Mouse (Mus musculus) limb, embryonic 11.5 days (tissue): ENCODE results near the gene Gldc. TPM values are rescaled to one million over a fixed set of nuclear protein-coding genes. Genes with fewer than 3 reads are reported as not detected.

ENCODE experiments used
- ATAC-seq: fragments of 200-750 bp; cut with Nextera tagmentation; 2 replicates; pipeline ENCODE4 v1.8.0; 2017; ENCODE audit warnings: low read depth; ENCODE audit not compliant: insufficient number of reproducible peaks, low FRiP score, low TSS enrichment
- DNase-seq: peaks from one replicate; pipeline ENCODE4 v3.0.0-alpha.2; 2015; ENCODE audit warnings: low spot score
- H3K27ac ChIP-seq: fragments of 300-500 bp; sonication (generic); replicated peaks from 2 replicates; pipeline ENCODE4 v1.5.1; 2014; ENCODE audit warnings: low read depth, mild to moderate bottlenecking, low read length
- H3K27me3 ChIP-seq: fragments of 300-500 bp; sonication (generic); 2 replicates; pipeline ENCODE4 v1.6.1; 2014; ENCODE audit warnings: mild to moderate bottlenecking, low read length, mixed read lengths; ENCODE audit not compliant: control insufficient read depth, insufficient read depth
- H3K36me3 ChIP-seq: fragments of 300-500 bp; sonication (generic); 2 replicates; pipeline ENCODE4 v1.6.1; 2014; ENCODE audit warnings: mild to moderate bottlenecking, low read length, moderate library complexity, mixed read lengths; ENCODE audit not compliant: control insufficient read depth, insufficient read depth
- H3K4me1 ChIP-seq: fragments of 300-500 bp; sonication (generic); 2 replicates; pipeline ENCODE4 v1.6.1; 2014; ENCODE audit warnings: low read length, mixed read lengths; ENCODE audit not compliant: control insufficient read depth, insufficient read depth
- H3K4me2 ChIP-seq: fragments of 300-500 bp; sonication (generic); 2 replicates; pipeline ENCODE4 v1.6.1; 2014; ENCODE audit warnings: low read depth, mild to moderate bottlenecking, moderate library complexity; ENCODE audit not compliant: severe bottlenecking
- H3K4me3 ChIP-seq: fragments of 300-500 bp; sonication (generic); 2 replicates; pipeline ENCODE4 v1.5.1; 2014; ENCODE audit warnings: low read depth, low read length
- H3K9ac ChIP-seq: fragments of 300-500 bp; sonication (generic); 2 replicates; pipeline ENCODE4 v1.6.1; 2014; ENCODE audit warnings: mild to moderate bottlenecking, low read length
- H3K9me3 ChIP-seq: fragments of 300-500 bp; sonication (generic); 2 replicates; pipeline ENCODE4 v1.6.1; 2016; ENCODE audit warnings: low read length; ENCODE audit not compliant: control insufficient read depth
- WGBS: fragments of 180-500 bp; shearing (Covaris S2); extraction: QIAGEN DNeasy Blood & Tissue Kit; methylation state at CpG from one replicate; pipeline ENCODE4 v1.1.7; 2014; 5-methylcytosine and 5-hydroxymethylcytosine counted together
- polyA plus RNA-seq: library from polyadenylated mRNA; unstranded; fragments of >200 nt; fragmentation: Nextera tagmentation; extraction: Ambion mirVana; gene quantifications from 2 replicates; pipeline ENCODE4 v1.2.1, GENCODE M21; 2014

The Gldc gene
- polyA plus RNA-seq, 1 experiment from 2014 or later, result 8.3 TPM

DNA sequence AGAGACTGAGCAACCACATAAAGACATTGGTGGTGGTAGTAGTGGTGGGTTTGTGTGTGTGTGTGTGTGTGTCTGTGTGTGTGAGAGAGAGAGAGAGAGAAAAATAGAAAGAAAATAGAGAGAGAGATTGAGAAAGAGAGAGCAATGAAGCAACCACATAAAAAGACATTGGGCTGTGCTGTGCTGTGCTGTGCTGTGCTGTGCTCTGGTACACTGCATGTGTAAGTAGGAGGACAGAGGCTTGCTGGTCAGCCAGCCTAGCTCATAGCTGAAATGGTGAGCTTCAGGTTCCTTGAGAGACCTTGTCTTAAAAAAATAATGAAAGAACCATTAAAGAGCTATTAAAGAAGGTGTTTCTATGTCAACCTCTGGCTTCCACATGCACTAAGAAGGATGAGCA, 66.6 kb downstream of the Gldc start:
- Histone ChIP-seq H3K4me3 (no peak overlapping the region), H3K27ac (no peak overlapping the region), H3K27me3 (no peaks in the 10 kb centered on the region), H3K9me3 (no peaks in the 10 kb centered on the region), H3K4me1 (peaks cover 6% of the 10 kb centered on the region; the same call in 1 of the 2 replicates), H3K9ac (no peak overlapping the region), H3K4me2 (no peak overlapping the region), H3K36me3 (no peaks in the 10 kb centered on the region)
- DNase-seq, result no peak
- no peak for ATAC-seq

DNA sequence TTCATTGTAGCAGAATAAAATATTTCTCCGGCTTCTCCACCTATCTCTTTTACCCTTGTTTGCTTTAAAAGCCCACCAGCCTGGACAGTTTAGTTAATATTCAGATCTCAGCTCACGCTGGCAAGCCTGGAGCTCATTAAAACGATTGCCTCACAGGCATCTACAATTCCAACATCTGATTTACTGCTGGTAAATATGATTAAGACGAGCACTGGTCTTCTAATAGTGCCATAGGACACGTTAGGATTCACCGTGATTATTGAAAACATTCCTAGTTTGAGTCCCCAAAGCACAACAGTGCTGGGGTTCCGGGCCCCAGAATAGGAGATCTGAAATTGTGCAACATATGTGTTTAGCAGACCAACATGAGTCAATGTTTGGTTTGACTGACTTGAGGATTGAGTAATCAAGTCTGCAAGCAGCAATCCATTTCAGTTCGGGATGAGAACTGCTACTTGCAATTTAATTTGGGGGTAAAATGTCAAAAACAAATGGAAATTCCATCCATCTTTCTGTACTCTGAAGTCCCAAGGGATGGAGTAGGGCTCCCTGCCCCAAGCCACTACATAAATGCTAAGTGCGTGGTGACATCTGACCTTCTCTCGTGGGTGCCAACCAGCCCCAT, 67.9 kb downstream of the Gldc start:
- H3K27me3 ChIP-seq, result no peaks in the 10 kb centered on the region
- peaks cover 6% of the 10 kb centered on the region; the same call in 1 of the 2 replicates for H3K4me1 ChIP-seq
- no peaks in the 10 kb centered on the region for H3K36me3 ChIP-seq
- ATAC-seq (no peak), DNase-seq (no peak)
- 47% methylated on average over 10 of the region's 10 CpGs for WGBS
- H3K4me2 ChIP-seq, result no peak overlapping the region
- H3K9me3 ChIP-seq, result no peaks in the 10 kb centered on the region
- no peak overlapping the region for H3K4me3 ChIP-seq
- no peak overlapping the region for H3K27ac ChIP-seq
- no peak overlapping the region for H3K9ac ChIP-seq

GRCm38 (mm10) chr19:30105045-30105842, 70.0 kb downstream of the Gldc start:
- Histone ChIP-seq H3K4me2 (no peak overlapping the region), H3K9ac (no peak overlapping the region), H3K36me3 (no peaks in the 10 kb centered on the region), H3K27me3 (no peaks in the 10 kb centered on the region), H3K4me1 (peaks cover 6% of the 10 kb centered on the region; the same call in 1 of the 2 replicates), H3K9me3 (no peaks in the 10 kb centered on the region), H3K4me3 (no peak overlapping the region), H3K27ac (no peak overlapping the region)
- ATAC-seq (no peak), DNase-seq (no peak)
- WGBS, result 85% methylated on average over 6 of the region's 6 CpGs

DNA sequence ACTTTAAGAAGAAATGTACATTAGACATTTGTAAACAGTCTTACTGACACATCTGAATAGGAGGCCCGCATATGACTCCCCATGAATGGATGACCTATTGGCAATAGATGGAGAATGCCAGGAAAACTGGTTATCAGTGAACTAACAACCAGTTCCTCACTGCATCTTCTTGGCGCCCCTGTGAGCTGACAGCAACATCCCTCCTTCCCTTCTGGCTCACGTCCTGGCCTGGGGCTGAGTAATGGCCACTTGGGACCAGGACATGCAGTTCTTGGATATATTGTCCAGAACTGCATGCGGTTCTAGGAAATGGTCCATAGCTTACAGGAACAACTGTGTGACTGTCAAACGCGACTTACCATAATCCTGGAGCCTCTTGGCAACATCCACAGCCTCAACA, 72.6 kb downstream of the Gldc start:
- Histone ChIP-seq H3K27me3 (no peaks in the 10 kb centered on the region), H3K4me2 (no peak overlapping the region), H3K9ac (no peak overlapping the region), H3K36me3 (peaks cover 4% of the 10 kb centered on the region; the same call in 1 of the 2 replicates), H3K4me1 (peaks cover 6% of the 10 kb centered on the region; the same call in 1 of the 2 replicates), H3K27ac (no peak overlapping the region), H3K4me3 (no peak overlapping the region), H3K9me3 (no peaks in the 10 kb centered on the region; the same call in 1 of the 2 replicates)
- WGBS, result 93% methylated on average over 6 of the region's 6 CpGs
- ATAC-seq, result no peak
- no peak for DNase-seq

GRCm38 (mm10) chr19:30100571-30100970, 74.7 kb downstream of the Gldc start:
- no peaks in the 10 kb centered on the region for H3K27me3 ChIP-seq
- no peak for ATAC-seq
- H3K9me3 ChIP-seq, result peaks cover 3% of the 10 kb centered on the region; the same call in 1 of the 2 replicates
- H3K9ac ChIP-seq, result no peak overlapping the region
- H3K27ac ChIP-seq, result no peak overlapping the region
- H3K36me3 ChIP-seq, result peaks cover 6% of the 10 kb centered on the region; the same call in 1 of the 2 replicates
- H3K4me1 ChIP-seq, result peaks cover 4% of the 10 kb centered on the region
- 97% methylated on average over 12 of the region's 12 CpGs for WGBS
- DNase-seq, result no peak
- no peak overlapping the region for H3K4me3 ChIP-seq
- no peak overlapping the region for H3K4me2 ChIP-seq

- no peak overlapping the region for H3K27ac ChIP-seq
- no peaks in the 10 kb centered on the region for H3K27me3 ChIP-seq
- H3K36me3 ChIP-seq, result peaks cover 16% of the 10 kb centered on the region
- H3K9me3 ChIP-seq, result peaks cover 3% of the 10 kb centered on the region; the same call in 1 of the 2 replicates
- H3K9ac ChIP-seq, result no peak overlapping the region
- no peak for DNase-seq
- peaks cover 8% of the 10 kb centered on the region for H3K4me1 ChIP-seq
- no peak for ATAC-seq
- no peak overlapping the region for H3K4me2 ChIP-seq
- H3K4me3 ChIP-seq, result no peak overlapping the region
- WGBS, result 72% methylated on average over 4 of the region's 4 CpGs
These were observed 78.2 kb downstream of the Gldc start for GRCm38 (mm10) chr19:30097039-30097438.

DNA sequence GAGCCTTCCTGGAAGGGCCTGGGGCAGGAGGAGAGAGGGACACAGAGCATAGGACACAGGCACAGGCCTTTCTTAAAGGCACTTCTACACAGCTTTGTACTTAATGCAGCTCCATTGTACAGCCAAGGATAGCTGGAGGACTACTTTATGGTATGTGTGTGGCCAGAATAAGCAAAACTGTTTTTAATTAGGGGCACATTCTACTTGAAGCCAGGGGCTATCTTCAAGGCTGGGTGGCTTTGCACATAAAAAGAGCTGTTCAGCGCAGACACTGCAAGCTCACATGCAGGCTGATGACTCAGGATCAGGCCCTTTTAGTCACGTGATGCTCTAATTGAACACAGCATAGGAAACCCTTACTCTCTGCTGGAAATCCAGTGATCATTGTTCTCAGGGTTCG, 79.0 kb downstream of the Gldc start:
- Histone ChIP-seq H3K27ac (no peak overlapping the region), H3K4me1 (peaks cover 8% of the 10 kb centered on the region), H3K27me3 (no peaks in the 10 kb centered on the region), H3K36me3 (peaks cover 23% of the 10 kb centered on the region), H3K4me3 (no peak overlapping the region), H3K9ac (no peak overlapping the region), H3K9me3 (peaks cover 3% of the 10 kb centered on the region; the same call in 1 of the 2 replicates), H3K4me2 (no peak overlapping the region)
- WGBS, result 30% methylated on average over 3 of the region's 3 CpGs
- ATAC-seq (peak; percentile 85), DNase-seq (peak; percentile 43)

DNA sequence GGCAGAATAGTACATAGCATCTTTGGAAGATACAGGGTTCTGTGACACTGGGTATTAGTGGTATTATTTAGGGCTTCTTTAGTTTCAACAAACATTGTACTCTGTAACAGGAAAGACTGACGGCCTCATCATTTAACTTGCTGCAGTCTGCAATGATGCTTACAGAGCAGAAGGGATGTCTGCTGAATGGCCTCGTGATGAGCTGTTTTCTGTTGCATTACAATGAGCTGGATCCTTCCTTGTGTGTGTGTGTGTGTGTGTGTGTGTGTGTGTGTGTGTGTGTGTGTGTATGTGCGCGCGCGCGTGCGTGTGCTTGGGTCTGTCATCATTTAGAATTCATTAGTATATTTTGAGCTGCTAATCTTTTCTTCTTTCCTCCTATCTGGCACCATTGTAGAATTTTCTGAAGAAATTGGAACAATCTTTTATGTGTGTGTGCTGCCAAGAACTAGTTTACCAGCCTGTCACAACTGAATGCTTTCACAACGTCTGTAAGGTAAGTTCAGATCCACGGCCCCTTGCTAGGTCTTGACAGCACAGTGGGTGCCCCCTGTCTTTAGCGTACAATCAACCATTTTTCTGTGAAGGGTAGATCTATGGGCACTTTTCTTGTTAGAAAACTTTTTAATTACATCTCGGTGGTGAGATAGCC, 83.5 kb downstream of the Gldc start:
- Histone ChIP-seq H3K27me3 (no peaks in the 10 kb centered on the region), H3K9ac (no peak overlapping the region), H3K27ac (no peak overlapping the region), H3K36me3 (peaks cover 24% of the 10 kb centered on the region), H3K4me3 (no peak overlapping the region), H3K9me3 (no peaks in the 10 kb centered on the region), H3K4me2 (no peak overlapping the region), H3K4me1 (peaks cover 8% of the 10 kb centered on the region)
- WGBS, result 95% methylated on average over 12 of the region's 12 CpGs
- no peak for ATAC-seq
- DNase-seq, result no peak
